Mouse (Mus musculus): Measurements from ENCODE around the gene Scrn2. TPM values are rescaled to one million over a fixed set of nuclear protein-coding genes. Genes with fewer than 3 reads are reported as not detected.

The Scrn2 gene
- total RNA-seq, 4 experiments from 2014 or later = 5.0 to 6.1 (median 5.4) TPM

- DNase-seq (ENCODE audit: low spot score in 2 of 2) = no peak
Observed at GRCm38 (mm10) chr11:97049492-97050085, 19.9 kb downstream of the Scrn2 start.

- peak; percentile 39 to 70 for DNase-seq (ENCODE audit: low spot score in 2 of 2)
Observed at GRCm38 (mm10) chr11:97050216-97050943, 20.6 kb downstream of the Scrn2 start, which contains the start of gene Osbpl7. Gene Osbpl7 (plus strand): TSS chr11:97050628.

- DNase-seq (ENCODE audit: low spot score in 2 of 2) = no peak
Observed at GRCm38 (mm10) chr11:97050944-97051586, 21.3 kb downstream of the Scrn2 start.

GRCm38 (mm10) chr11:97052219-97052646 lies 22.5 kb downstream of the Scrn2 start:
- DNase-seq (ENCODE audit: low spot score in 2 of 2) = no peak

- no peak for DNase-seq (ENCODE audit: low spot score in 2 of 2)
Observed at GRCm38 (mm10) chr11:97063274-97063920, 33.7 kb downstream of the Scrn2 start.

- no peak for DNase-seq (ENCODE audit: low spot score in 2 of 2)
Observed at GRCm38 (mm10) chr11:97063921-97064295, 34.2 kb downstream of the Scrn2 start.

GRCm38 (mm10) chr11:97065538-97066295 lies 36.0 kb downstream of the Scrn2 start:
- DNase-seq (ENCODE audit: low spot score in 2 of 2) = no peak

GRCm38 (mm10) chr11:97066656-97067360 lies 37.1 kb downstream of the Scrn2 start:
- DNase-seq (ENCODE audit: low spot score in 2 of 2) = no peak

GRCm38 (mm10) chr11:97069333-97069732 lies 39.6 kb downstream of the Scrn2 start:
- no peak for DNase-seq (ENCODE audit: low spot score in 2 of 2)

GRCm38 (mm10) chr11:97069770-97070169 lies 40.0 kb downstream of the Scrn2 start:
- no peak for DNase-seq (ENCODE audit: low spot score in 2 of 2)

GRCm38 (mm10) chr11:97071129-97071528 lies 41.4 kb downstream of the Scrn2 start:
- DNase-seq (ENCODE audit: low spot score in 2 of 2) = no peak

GRCm38 (mm10) chr11:97072533-97072932 lies 42.8 kb downstream of the Scrn2 start:
- DNase-seq (ENCODE audit: low spot score in 2 of 2) = no peak

GRCm38 (mm10) chr11:97074235-97074634 lies 44.5 kb downstream of the Scrn2 start:
- no peak for DNase-seq (ENCODE audit: low spot score in 2 of 2)

- no peak for DNase-seq (ENCODE audit: low spot score in 2 of 2)
Observed at GRCm38 (mm10) chr11:97078751-97079150, 49.0 kb downstream of the Scrn2 start.

GRCm38 (mm10) chr11:97080291-97080690 lies 50.6 kb downstream of the Scrn2 start:
- DNase-seq (ENCODE audit: low spot score in 2 of 2) = no peak

- DNase-seq (ENCODE audit: low spot score in 2 of 2) = no peak
Observed at GRCm38 (mm10) chr11:97082977-97083376, 53.2 kb downstream of the Scrn2 start.

Data from left cerebral cortex, adult 8-10 months (tissue).